Mouse (Mus musculus) C2C12 (cell line): Measurements from ENCODE around the gene Fbxo21.

Source experiments
- CEBPB ChIP-seq: IDR thresholded peaks from one replicate; pipeline ENCODE4 v1.6.1; 2011; ENCODE audit warnings: low read depth, mild to moderate bottlenecking, control low read depth, moderate library complexity
- CTCF ChIP-seq: IDR thresholded peaks from one replicate; pipeline ENCODE4 v1.5.1; 2011; ENCODE audit not compliant: control insufficient read depth, insufficient read depth, insufficient read length
- MAX ChIP-seq: IDR thresholded peaks from one replicate; pipeline ENCODE4 v1.6.1; 2011; ENCODE audit warnings: mild to moderate bottlenecking, control low read depth
- USF1 ChIP-seq: IDR thresholded peaks from one replicate; pipeline ENCODE4 v1.6.1; 2011; ENCODE audit warnings: low read depth, mild to moderate bottlenecking, control low read depth, moderate library complexity

- TF ChIP-seq CTCF = no peak
- no peak for TF ChIP-seq MAX
- no peak for TF ChIP-seq CEBPB
- TF ChIP-seq USF1 = no peak
Measured at GRCm38 (mm10) chr5:118011796-118012195, 35.3 kb downstream of the Fbxo21 start.
